Mouse (Mus musculus) embryonic facial prominence, embryonic 10.5 days (tissue): ENCODE measurements around the gene Tnrc18. TPM values are rescaled to one million over a fixed set of nuclear protein-coding genes. Genes with fewer than 3 reads are reported as not detected.

Source experiments
- DNase-seq: peaks from one replicate; pipeline ENCODE4 v3.0.0-alpha.2; 2017; ENCODE audit warnings: low spot score
- H3K27ac ChIP-seq: fragments of 300-500 bp; sonication (generic); replicated peaks from 2 replicates; pipeline ENCODE4 v1.5.1; 2016; ENCODE audit warnings: mild to moderate bottlenecking
- H3K27me3 ChIP-seq: fragments of 300-500 bp; sonication (generic); replicated peaks from 2 replicates; pipeline ENCODE4 v1.6.1; 2016; ENCODE audit warnings: low read depth, mild to moderate bottlenecking; ENCODE audit not compliant: poor library complexity, severe bottlenecking
- H3K36me3 ChIP-seq: fragments of 300-500 bp; sonication (generic); replicated peaks from 2 replicates; pipeline ENCODE4 v1.6.1; 2016; ENCODE audit warnings: mild to moderate bottlenecking, moderate library complexity
- H3K4me1 ChIP-seq: fragments of 300-500 bp; sonication (generic); 2 replicates; pipeline ENCODE4 v1.6.1; 2016
- H3K4me3 ChIP-seq: fragments of 300-500 bp; sonication (generic); 2 replicates; pipeline ENCODE4 v1.5.1; 2016; ENCODE audit warnings: mild to moderate bottlenecking, moderate library complexity
- H3K9me3 ChIP-seq: fragments of 300-500 bp; sonication (generic); 2 replicates; pipeline ENCODE4 v1.6.1; 2016; ENCODE audit warnings: mild to moderate bottlenecking
- WGBS: fragments of 180-500 bp; shearing (Covaris S2); methylation state at CpG from one replicate; pipeline ENCODE4 v1.1.7; 2016; 5-methylcytosine and 5-hydroxymethylcytosine counted together
- polyA plus RNA-seq: library from polyadenylated mRNA; unstranded; fragments of >200 nt; fragmentation: Nextera tagmentation; extraction: Ambion mirVana; gene quantifications from 2 replicates; pipeline ENCODE4 v1.2.1, GENCODE M21; 2016

The Tnrc18 gene
- polyA plus RNA-seq, 1 experiment from 2014 or later: 26.5 TPM

DNA sequence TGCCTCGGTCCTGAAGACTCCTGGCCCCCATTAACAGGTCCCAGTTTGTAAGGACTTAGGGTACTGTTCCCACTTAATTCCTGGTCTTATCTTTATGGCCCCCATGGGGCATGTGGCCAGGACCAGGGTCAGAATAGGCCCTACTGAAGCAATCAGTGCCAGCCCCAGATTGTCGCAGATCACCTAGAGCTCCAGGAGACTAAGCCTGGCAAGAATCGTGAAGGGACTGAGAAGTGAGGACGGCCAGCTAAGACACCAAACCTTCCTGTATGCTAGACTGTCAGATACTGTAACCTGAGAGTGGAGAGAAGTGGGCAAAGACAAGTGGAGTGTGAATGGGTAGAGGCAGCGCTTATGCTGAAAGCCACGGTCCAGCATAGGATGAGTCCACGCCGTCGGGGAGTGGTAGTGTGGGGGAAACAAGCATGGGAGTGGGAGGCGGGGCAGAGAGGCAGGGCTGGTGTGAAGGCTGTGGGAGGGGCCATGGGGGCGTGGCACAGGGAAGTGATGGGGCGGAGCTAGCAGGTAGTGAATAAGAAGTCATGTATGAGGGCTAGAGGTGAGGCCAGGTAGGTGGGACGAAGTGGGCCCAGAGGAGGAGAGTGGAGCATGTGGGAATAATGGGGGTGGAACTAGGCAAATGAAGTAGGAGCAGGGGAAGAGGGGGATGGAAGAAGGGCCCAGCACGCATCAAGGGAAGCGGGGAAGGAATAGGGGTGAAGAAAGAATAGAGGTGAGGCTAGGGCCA, 116.4 kb downstream of the Tnrc18 start:
- H3K4me1 ChIP-seq: peaks cover 27% of the 10 kb centered on the region
- no peak overlapping the region for H3K27ac ChIP-seq
- no peaks in the 10 kb centered on the region for H3K9me3 ChIP-seq
- peak; percentile 52 for DNase-seq
- WGBS: 10% methylated on average over 15 of the region's 15 CpGs
- peaks cover 13% of the 10 kb centered on the region for H3K36me3 ChIP-seq
- H3K27me3 ChIP-seq: peaks cover 37% of the 10 kb centered on the region
- peak overlapping the region; percentile 76 for H3K4me3 ChIP-seq

DNA sequence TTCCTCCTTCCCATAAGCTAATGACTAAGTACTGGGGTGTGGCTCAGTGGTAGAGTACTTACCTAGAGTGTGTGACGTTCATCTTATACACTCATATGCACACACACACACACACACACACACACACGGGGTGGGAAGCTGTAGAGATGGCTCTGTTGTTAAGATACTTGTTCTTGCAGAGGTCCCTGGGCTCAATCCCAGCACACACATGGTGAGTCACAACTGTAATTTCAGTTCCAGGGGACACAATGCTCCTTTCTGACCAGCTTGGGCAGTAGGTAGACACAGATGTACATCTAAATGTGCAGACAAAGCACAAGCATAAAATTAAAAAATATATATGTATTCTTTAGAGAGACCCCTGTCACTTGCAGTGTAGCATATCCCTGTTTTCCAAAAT, 119.7 kb downstream of the Tnrc18 start:
- Histone ChIP-seq H3K4me3 (no peak overlapping the region), H3K4me1 (peaks cover 18% of the 10 kb centered on the region), H3K36me3 (no peaks in the 10 kb centered on the region), H3K9me3 (no peaks in the 10 kb centered on the region), H3K27me3 (peaks cover 31% of the 10 kb centered on the region), H3K27ac (no peak overlapping the region)
- WGBS: 69% methylated on average over 2 of the region's 2 CpGs
- no peak for DNase-seq

DNA sequence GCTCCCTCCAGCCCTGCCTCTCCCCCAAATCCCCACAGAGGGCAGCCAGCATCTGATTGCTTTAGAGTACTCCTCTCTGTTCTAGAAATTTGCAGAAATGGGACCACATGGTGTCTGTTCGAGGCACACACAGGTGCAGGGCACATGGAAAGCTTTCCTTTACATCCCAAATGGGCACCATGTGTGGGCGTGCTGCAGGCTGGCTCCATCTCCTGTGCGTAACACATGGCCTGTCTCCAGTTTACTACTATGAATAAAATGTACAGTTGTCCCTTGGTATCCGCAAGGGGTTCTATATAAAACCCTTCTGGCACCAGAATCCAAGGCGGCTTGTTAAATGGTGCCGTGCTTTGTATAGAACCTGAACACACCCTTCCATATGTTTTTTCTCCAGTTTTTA, 120.6 kb downstream of the Tnrc18 start:
- no peak for DNase-seq
- 85% methylated on average over 6 of the region's 6 CpGs for WGBS

DNA sequence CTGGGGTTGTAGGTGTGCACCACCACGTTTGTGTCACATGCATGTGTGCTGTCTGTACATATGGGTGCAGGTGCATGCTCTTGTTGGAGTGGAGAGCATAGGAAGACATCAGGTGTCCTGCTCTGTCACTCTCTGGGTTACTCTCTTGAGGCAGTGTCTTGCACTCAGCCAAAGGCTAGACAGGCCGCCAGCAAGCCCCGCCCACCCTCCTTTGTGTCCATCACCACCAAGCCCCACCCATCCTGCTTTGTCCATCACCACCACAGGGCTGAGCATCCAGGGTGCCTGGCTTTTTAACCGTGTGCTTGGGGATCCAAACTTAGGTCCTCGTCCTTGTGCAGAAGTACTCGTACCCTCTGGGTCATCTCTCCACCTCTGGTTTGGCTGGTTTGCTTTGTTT, 121.2 kb downstream of the Tnrc18 start:
- Histone ChIP-seq H3K9me3 (no peaks in the 10 kb centered on the region), H3K4me1 (peaks cover 3% of the 10 kb centered on the region; the same call in 1 of the 2 replicates), H3K27ac (no peak overlapping the region), H3K27me3 (peaks cover 22% of the 10 kb centered on the region), H3K36me3 (no peaks in the 10 kb centered on the region), H3K4me3 (no peak overlapping the region)
- no peak for DNase-seq
- WGBS: 34% methylated on average over 6 of the region's 6 CpGs

More for the DNA sequence above, 120.6 kb downstream of the Tnrc18 start:
- H3K4me3 ChIP-seq: no peak overlapping the region
- peaks cover 28% of the 10 kb centered on the region for H3K27me3 ChIP-seq
- no peaks in the 10 kb centered on the region for H3K36me3 ChIP-seq
- H3K9me3 ChIP-seq: no peaks in the 10 kb centered on the region
- no peak overlapping the region for H3K27ac ChIP-seq
- peaks cover 10% of the 10 kb centered on the region for H3K4me1 ChIP-seq

DNA sequence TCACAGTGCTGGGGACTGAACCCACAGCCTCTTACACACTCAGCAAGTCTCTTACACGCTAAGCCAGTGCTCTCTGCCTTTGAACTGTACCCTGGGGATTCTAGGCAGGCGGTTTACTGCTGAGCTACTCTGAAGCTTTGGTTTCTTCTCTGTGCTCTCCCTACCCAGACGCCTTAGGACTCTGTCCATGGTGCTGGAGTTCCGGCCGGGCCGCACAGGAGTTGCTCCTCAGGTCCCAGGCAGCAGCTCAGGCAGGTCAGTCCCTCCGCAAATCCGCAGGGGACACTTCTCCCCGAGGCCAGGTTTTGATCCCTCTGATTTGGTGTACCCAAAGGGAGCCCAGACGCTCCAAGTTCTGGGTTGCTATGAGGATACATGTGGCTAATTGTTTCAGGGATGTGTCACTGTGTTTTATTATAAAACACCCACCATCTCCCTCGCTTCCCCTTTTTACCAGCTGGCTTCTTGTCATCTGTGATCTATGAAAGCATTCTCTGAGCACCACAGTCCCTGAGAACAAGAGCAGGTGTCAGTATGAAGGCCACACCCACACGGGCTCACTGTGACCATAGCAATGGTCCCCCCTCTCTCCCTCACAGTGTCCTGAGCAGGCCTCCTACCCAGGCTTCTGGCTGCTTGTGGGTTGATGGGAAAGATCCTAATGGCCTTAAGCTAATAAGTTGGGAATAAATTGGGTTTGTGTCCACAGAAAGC, 122.7 kb downstream of the Tnrc18 start:
- Histone ChIP-seq H3K27ac (no peak overlapping the region), H3K9me3 (no peaks in the 10 kb centered on the region), H3K27me3 (0 out of 2 replicates have a peak, but pooled peaks cover 7% of the 10 kb centered on the region), H3K4me1 (no peaks in the 10 kb centered on the region), H3K4me3 (no peak overlapping the region), H3K36me3 (no peaks in the 10 kb centered on the region)
- peak; percentile 83 for DNase-seq
- 11% methylated on average over 12 of the region's 12 CpGs for WGBS

DNA sequence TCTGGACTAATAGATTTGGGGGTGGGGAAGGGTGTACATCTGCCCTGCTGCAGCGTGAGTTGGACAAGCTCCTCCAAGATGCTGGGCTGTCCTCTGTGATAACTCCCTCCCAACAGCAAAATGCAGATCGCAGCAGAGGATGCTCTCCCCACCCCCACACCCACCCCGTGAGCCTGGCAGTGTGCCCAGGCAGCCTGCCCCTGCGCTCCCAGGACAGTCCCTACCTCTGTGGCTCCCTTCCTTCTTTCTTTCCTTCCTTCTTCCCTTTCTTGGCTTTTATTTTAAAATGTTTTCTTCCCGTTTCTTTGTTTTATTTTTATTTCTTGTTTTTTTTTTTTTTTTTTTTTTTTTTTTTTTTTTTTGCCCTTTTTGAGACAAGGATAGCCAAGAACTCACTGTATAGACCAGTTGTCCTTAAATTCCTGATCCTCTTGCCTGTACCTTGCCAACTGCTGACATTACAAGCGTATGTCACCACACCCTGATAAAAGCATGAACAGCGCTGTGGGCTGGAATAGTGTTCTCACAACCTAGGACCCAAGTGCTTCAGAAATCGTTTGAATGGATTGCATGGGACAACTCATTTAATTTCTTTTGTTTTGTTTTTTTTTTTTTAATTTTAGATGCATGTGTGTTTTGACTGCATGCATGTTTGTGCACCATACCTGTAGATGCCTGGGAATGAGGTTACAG, 123.6 kb downstream of the Tnrc18 start:
- WGBS: 58% methylated on average over 8 of the region's 8 CpGs
- Histone ChIP-seq H3K9me3 (no peaks in the 10 kb centered on the region), H3K4me1 (no peaks in the 10 kb centered on the region)

DNA sequence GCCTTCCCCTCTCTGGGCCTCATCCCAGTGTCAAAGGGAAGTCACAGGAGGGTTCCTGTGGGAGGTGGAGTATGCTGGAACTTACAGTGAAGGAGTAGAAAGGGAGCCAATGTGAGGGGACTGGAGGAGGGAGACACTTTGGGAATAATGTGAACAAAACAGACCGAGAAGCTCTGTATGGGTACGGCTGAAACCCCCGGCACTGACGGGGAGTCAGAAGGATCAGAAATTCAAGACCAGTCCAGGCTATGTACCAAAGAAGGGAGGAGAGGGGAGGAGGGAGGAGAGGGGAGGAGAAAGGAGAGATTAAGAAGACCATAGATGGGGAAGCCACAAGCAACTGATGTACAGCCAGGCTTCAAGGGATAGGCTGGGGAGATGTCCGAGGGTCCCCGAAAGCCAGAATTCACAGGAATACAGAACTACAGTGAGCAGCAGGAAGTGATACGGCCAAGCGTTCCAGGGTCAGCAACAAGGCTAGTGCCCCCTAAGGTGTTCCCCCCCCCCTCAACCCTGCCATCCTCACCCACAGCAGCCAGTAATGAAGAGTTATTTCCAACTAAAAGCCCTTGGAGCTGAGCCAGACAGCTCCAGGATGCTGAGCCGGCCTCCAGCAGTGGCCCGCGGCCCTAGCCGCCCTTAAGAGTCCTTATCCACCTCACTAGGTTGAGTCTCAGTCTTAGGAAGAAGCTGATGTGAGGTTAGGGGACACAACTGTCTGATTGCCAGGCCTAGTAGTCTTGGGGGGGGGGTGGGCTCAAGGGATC, 124.3 kb downstream of the Tnrc18 start:
- Histone ChIP-seq H3K9me3 (no peaks in the 10 kb centered on the region), H3K27me3 (0 out of 2 replicates have a peak, but pooled peaks cover 7% of the 10 kb centered on the region), H3K36me3 (no peaks in the 10 kb centered on the region), H3K4me3 (no peak overlapping the region), H3K4me1 (no peaks in the 10 kb centered on the region), H3K27ac (no peak overlapping the region)
- DNase-seq: no peak
- 77% methylated on average over 12 of the region's 12 CpGs for WGBS

More for the DNA sequence above, 123.6 kb downstream of the Tnrc18 start:
- DNase-seq: no peak
- Histone ChIP-seq H3K36me3 (no peaks in the 10 kb centered on the region), H3K27ac (no peak overlapping the region), H3K27me3 (0 out of 2 replicates have a peak, but pooled peaks cover 7% of the 10 kb centered on the region), H3K4me3 (no peak overlapping the region)

DNA sequence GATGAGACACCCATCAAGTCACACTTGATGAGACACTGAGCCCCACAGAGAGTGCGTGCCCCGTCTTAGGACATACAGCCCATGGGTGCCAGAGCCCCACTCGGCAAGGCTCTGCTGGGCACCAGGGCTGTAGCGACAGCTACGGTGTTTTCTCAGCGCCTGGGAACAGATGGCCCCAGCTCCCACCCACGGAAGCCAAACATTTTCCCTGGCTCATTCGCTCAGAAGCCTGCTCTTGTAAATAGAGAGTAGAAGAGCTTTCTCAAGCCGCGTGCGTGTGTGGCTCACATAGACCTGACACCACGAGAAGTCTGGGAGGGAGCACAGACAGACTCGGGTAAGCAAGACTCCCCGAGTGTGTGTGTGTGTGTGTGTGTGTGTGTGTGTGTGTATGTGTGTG, 125.2 kb downstream of the Tnrc18 start, which contains the start of gene Slc29a4:
Gene Slc29a4 (plus strand): TSS at position 265 of the 400 bp plus-strand sequence.
- H3K9me3 ChIP-seq: no peaks in the 10 kb centered on the region
- 76% methylated on average over 14 of the region's 14 CpGs for WGBS
- DNase-seq: no peak
- no peaks in the 10 kb centered on the region for H3K4me1 ChIP-seq
- no peaks in the 10 kb centered on the region for H3K36me3 ChIP-seq
- 0 out of 2 replicates have a peak, but pooled peaks cover 7% of the 10 kb centered on the region for H3K27me3 ChIP-seq
- H3K27ac ChIP-seq: no peak within 1 kb of the TSS
- no peak within 1 kb of the TSS for H3K4me3 ChIP-seq

DNA sequence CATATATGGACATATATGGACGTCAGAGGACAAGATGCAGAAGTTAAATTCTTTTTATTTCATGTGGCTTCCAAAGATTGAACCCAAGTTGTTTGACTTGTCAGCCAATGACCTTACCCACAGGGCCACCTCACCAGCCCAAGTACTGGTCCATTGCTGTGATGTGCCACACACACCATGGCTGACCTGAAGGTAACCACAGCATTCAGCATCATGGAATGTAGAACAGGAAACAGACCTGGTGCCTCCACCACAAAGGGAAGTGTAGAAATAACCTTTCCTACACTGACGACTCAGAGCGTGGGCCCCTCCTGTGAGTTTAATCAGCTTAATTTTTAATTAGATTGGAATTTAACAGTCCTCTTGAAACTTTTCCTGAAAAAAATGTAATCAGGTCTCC, 127.1 kb downstream of the Tnrc18 start:
- WGBS: 80% methylated on average over 3 of the region's 3 CpGs
- Histone ChIP-seq H3K4me3 (no peak overlapping the region), H3K27ac (no peak overlapping the region), H3K9me3 (no peaks in the 10 kb centered on the region), H3K4me1 (no peaks in the 10 kb centered on the region), H3K36me3 (no peaks in the 10 kb centered on the region), H3K27me3 (0 out of 2 replicates have a peak, but pooled peaks cover 5% of the 10 kb centered on the region)
- DNase-seq: no peak

DNA sequence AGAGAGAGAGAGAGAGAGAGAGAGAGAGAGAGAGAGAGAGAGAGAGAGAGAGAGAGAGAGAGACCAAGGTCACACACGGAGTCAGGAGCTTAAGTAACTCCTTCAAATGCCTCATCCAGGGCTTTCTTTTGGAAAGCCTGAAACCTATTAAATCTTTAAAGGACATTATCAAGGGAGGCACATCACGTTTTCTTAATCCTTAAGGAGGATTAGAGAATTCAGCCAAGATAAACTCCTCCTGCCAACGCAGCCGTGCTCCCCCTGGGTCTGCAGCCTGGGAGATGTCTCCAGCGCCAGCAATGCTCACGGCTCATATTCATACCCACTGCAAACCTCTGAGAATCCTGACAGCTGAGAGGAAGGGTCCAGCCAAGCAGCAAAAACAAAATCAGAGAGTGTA, 128.6 kb downstream of the Tnrc18 start:
- no peak for DNase-seq
- H3K4me1 ChIP-seq: no peaks in the 10 kb centered on the region
- H3K27me3 ChIP-seq: no peaks in the 10 kb centered on the region
- H3K27ac ChIP-seq: no peak overlapping the region
- H3K4me3 ChIP-seq: no peak overlapping the region
- H3K9me3 ChIP-seq: no peaks in the 10 kb centered on the region
- no peaks in the 10 kb centered on the region for H3K36me3 ChIP-seq
- 54% methylated on average over 6 of the region's 6 CpGs for WGBS

DNA sequence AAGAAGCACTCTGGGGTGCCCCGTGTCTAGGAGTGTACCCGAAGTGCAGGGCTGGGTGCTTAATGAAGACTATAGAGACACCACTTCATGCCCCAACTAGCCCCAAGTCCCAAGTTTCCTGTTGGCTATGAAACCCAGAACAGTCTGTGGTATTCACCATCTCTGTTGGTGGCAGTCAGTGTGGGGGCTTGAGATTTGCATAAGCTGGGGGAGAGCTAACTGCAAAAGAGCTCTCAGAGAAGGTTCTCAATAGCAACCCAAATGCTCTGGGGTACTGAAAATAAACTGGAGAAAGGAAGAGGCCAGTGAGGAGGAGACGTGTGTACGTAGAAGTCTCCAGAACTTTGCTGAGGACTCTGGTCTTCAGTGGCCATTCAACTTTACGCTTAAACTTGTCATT, 134.9 kb downstream of the Tnrc18 start:
- H3K4me1 ChIP-seq: no peaks in the 10 kb centered on the region
- 87% methylated on average over 5 of the region's 5 CpGs for WGBS

DNA sequence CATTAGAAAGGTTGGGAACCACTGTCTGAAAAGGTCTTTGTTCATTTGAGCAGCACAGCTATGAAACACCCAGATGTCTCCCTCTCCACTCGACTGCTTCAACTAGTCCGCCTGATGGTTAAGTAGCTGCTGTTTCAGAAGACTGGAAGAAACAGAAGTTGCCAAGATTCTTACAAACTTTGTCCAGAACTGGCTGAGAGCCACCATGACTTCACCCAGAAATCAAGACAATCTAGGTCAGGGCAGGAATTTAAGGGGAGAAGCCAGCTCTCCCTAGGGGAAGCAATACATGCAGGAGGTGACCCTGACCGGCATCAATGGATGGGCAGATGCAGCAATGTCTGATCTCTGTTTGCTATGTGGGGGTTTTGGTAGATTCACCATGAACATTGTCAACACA, 135.6 kb downstream of the Tnrc18 start:
- Histone ChIP-seq H3K36me3 (no peaks in the 10 kb centered on the region), H3K9me3 (no peaks in the 10 kb centered on the region), H3K4me3 (no peak overlapping the region), H3K27me3 (no peaks in the 10 kb centered on the region), H3K4me1 (no peaks in the 10 kb centered on the region), H3K27ac (no peak overlapping the region)
- DNase-seq: no peak
- WGBS: 83% methylated on average over 3 of the region's 3 CpGs

More for the DNA sequence above, 134.9 kb downstream of the Tnrc18 start:
- Histone ChIP-seq H3K4me3 (no peak overlapping the region), H3K36me3 (no peaks in the 10 kb centered on the region), H3K27ac (no peak overlapping the region), H3K27me3 (no peaks in the 10 kb centered on the region), H3K9me3 (no peaks in the 10 kb centered on the region)
- DNase-seq: no peak
